Mouse (Mus musculus): ENCODE data around the gene Osbpl6. TPM values are rescaled to one million over a fixed set of nuclear protein-coding genes. Genes with fewer than 3 reads are reported as not detected.

The Osbpl6 gene
- total RNA-seq, 2 experiments from 2014 or later: 39.9 to 53.7 TPM

GRCm38 (mm10) chr2:76418142-76418518, 11.8 kb downstream of the Osbpl6 start:
- no peak for DNase-seq (ENCODE audit: low spot score)

- no peak for DNase-seq (ENCODE audit: low spot score)
Measured at GRCm38 (mm10) chr2:76421411-76421924, 15.2 kb downstream of the Osbpl6 start.

DNA sequence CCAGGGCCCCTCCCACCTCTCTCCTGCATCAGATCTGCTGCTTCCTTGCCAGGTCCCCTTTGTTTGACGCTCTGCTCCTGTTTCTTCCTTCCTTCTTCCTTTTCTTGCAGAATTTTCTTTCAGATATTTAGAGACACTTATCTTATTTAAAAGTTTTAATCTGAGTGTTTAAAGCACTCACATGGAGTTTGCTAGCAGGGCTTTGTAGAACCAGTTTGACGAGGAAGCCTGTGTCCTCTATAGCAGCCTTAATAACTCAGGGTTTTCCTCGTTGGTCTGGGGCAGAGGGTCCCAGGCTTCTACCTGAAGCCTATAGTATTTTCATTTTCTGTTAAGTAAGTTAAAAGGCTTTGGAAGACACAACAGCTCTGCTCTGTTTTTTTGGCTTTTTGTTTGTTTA, 20.5 kb downstream of the Osbpl6 start:
- DNase-seq (ENCODE audit: low spot score): no peak

DNA sequence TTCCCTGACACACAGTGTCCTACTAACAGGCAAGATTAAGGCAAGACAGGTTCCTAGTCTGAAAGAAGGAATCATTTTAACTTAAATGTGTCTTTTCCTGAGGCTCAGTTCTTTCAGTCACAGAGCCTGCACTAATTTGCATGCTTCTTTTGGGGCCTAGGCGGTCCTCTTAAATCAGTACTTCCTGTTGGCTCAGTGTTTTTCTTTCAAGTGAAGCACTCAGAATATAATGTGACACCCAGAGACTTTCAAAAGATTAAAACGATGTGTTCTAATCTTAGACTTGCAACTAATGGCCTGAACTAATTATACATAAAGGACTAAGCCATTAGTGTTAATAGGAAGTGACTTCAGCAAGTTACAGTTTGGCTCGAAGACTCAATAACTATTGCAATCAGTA, 23.0 kb downstream of the Osbpl6 start:
- no peak for DNase-seq (ENCODE audit: low spot score)

- no peak for DNase-seq (ENCODE audit: low spot score)
Measured at GRCm38 (mm10) chr2:76429855-76430254, 23.5 kb downstream of the Osbpl6 start.

- DNase-seq (ENCODE audit: low spot score): no peak
Measured at GRCm38 (mm10) chr2:76430539-76430938, 24.2 kb downstream of the Osbpl6 start.

DNA sequence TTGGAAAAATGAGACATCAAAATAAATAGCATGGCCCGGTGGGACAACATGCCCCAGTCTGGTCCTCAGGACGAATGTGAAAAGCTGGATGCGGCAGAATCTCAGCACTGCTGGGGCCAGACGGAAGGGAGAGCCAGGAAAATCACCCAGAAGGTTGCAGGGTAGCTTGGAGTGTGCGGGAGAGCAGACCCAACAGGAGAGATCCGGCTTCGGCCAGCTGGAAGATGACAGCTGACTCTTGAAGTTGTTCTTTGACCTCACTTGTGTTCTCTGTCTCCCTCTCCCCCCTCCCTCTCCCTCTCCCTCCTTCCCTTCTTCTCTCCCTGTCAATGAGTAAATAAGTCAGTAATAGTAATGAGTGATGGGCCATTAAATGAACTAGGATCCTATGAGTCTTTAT, 27.9 kb downstream of the Osbpl6 start:
- DNase-seq (ENCODE audit: low spot score): no peak

- DNase-seq (ENCODE audit: low spot score): no peak
Measured at GRCm38 (mm10) chr2:76435667-76436239, 29.4 kb downstream of the Osbpl6 start.

DNA sequence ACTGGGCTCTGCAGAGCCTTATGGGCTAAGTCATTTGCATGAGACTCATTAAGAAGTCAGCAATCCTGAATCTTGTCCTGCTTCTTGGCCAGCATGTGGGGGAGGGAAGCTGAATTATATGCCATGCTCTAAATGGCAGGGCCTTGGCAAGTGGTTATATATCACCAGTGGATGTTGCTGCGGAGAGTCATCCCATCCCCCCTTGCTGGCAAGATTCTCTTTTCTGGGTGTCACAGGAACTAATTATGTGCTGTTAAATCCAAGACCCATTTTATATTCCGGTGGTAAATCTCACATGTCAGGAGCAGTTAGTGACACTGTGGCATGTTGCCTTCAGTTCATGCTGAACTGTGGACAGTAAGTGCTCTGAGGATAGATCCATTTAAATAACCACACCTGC, 31.1 kb downstream of the Osbpl6 start:
- peak; percentile 36 for DNase-seq (ENCODE audit: low spot score)

DNA sequence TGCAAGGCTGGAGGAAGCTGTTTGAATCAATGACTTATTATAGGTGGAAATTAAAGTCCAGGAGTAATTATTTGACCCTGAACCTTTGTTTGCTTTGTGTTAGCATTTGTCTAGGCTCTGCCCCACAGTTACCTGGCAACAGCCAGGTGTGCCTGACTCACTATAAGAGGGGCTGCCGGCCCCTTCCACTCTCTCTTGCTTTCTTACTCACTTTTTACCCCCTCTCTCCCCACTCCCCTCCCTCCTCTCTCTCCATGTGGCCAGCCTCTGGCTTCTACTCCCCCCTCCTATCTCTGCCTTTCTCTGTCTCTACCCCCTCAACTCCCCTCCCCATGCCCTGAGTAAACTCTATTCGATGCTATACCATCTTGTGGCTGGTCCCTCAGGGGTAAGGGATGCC, 33.2 kb downstream of the Osbpl6 start:
- DNase-seq (ENCODE audit: low spot score): no peak

DNA sequence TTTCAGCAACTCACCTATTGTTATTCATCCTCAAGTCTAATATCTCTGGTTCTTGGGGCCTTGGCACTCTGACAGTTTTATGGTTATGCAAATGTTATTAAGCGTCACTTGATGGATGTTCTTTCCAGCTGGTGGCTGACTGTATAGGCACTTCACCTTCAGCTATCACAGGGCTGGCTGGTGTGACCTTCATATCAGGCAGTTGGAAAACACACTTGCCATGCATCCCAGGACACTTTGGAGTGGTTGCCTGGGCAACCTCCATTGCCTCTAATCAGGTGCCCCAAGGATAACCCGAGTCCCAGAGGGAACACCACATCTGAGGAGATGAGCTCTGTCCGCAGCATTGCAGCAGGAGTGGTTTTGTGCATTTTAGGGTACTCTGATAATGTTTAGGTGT, 35.8 kb downstream of the Osbpl6 start:
- DNase-seq (ENCODE audit: low spot score): no peak

DNA sequence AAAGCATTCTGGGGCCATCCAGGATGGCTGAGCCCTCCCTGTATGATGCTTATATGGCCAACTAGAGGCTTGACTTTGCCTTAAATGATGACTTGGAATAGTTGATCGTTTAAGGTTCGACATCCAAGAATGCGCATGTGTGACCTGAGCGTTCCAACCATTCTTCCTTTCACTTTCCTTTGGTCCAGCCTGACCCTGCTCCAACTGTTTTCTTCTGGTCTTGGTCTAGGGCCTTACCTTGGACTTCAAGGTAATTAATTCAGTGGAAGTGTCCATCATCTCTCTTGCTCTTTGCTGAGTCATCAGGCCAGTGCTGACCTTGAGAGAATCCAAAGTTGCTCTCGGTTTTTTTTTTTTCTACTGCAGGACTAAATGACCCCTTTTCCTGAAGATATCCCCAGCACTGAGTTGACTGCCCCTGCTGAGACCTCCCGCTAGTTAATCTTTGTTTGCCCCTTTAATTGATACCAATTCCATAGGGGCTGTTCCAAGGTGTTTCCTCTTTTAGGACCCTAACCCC, 43.6 kb downstream of the Osbpl6 start:
- DNase-seq (ENCODE audit: low spot score): no peak

GRCm38 (mm10) chr2:76466723-76467122, 60.4 kb downstream of the Osbpl6 start:
- DNase-seq (ENCODE audit: low spot score): no peak

- peak; percentile 75 for DNase-seq (ENCODE audit: low spot score)
Measured at GRCm38 (mm10) chr2:76468204-76468603, 61.9 kb downstream of the Osbpl6 start.

DNA sequence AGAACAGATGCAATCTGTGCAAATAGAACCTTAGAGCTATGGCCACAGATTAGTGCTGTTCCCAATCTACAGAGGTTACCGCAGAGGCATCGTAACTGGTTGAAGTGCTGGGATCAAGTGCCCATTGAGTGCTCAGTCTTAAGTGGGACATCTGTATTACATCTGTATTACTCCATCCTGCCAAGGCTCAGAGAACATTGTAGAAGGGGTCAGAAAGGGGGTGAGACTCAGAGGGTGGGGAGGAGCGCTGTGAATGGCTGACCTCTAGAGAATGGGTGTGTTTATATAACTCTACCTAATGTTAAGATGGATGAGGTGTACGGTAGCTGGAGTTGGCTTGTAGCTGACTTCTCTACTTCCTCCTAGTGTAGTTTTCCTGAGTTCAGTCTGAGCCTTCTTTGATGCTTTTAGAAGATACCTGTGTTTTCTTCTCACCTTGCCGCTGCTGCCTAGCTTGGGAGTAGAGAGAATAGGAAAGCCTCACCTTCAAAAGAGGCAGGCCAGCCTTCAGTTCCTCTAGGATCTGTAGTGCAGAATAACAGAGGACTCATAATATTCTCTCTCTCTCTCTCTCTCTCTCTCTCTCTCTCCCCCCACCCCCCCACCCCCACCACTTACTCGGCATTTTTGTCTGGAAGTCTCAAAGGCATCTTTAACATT, 62.9 kb downstream of the Osbpl6 start:
- DNase-seq (ENCODE audit: low spot score): no peak

DNA sequence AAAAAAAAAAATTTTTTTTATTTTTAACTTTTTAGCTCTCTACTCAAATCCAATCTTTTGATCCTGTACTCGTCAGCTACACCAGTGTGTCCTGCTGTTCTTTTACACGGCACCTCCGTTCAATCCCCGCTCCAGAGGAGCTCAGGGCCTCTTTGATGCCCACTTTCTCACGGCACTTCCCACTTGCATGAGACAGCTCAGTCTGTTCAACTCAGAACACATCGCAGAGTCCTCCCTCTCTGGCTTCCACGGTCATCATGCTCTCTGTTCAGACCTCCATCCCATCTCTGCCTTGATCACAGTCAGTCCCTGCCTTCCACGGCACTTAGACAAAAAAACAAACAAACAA, 63.4 kb downstream of the Osbpl6 start:
- no peak for DNase-seq (ENCODE audit: low spot score)

- no peak for DNase-seq (ENCODE audit: low spot score)
Measured at GRCm38 (mm10) chr2:76470391-76470790, 64.1 kb downstream of the Osbpl6 start.

- no peak for DNase-seq (ENCODE audit: low spot score)
Measured at GRCm38 (mm10) chr2:76475788-76476187, 69.5 kb downstream of the Osbpl6 start.

GRCm38 (mm10) chr2:76488764-76489163, 82.5 kb downstream of the Osbpl6 start:
- DNase-seq (ENCODE audit: low spot score): no peak

- DNase-seq (ENCODE audit: low spot score): no peak
Measured at GRCm38 (mm10) chr2:76490198-76490597, 83.9 kb downstream of the Osbpl6 start.

GRCm38 (mm10) chr2:76491371-76491770, 85.1 kb downstream of the Osbpl6 start:
- DNase-seq (ENCODE audit: low spot score): no peak

DNA sequence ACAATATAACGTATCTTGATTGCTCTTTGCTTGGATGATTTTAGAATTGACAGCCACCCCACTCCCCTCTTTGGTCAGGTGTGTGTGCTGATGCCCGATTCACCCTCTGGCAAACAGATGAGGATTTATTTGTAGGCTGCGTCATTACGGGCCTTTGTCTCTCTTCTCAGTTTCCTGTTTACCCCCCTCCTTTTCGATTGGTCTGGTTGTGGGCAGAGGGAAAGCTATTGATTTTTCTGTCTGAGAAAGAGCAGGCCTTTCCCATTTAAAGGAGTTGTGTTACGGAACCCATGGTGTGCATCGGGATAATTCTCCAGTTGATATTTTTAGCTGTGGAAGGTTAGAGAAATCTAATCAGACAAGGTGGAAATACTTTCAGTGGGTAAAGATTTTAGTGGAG, 85.9 kb downstream of the Osbpl6 start:
- no peak for DNase-seq (ENCODE audit: low spot score)

- DNase-seq (ENCODE audit: low spot score): no peak
Measured at GRCm38 (mm10) chr2:76496006-76496748, 89.9 kb downstream of the Osbpl6 start.
